Mouse (Mus musculus) liver, embryonic 14.5 days (tissue): ENCODE measurements around the gene Pdk2. TPM values are rescaled to one million over a fixed set of nuclear protein-coding genes. Genes with fewer than 3 reads are reported as not detected.

Experiments
- ATAC-seq: fragments of 200-750 bp; cut with Nextera tagmentation; 2 replicates; pipeline ENCODE4 v1.8.0; 2017; ENCODE audit warnings: moderate number of reproducible peaks, mild to moderate bottlenecking, moderate library complexity; ENCODE audit not compliant: insufficient read depth
- DNase-seq, 3 experiments: peaks; one replicate each; pipeline ENCODE4 v3.0.0-alpha.2; 2012 to 2013; ENCODE audit warnings: low read depth in 3 of 3, low spot score in 3 of 3
- H3K27ac ChIP-seq: fragments of 300-500 bp; sonication (generic); 2 replicates; pipeline ENCODE4 v1.5.1; 2014; ENCODE audit warnings: moderate library complexity, mild to moderate bottlenecking, control low read depth, inconsistent platforms
- H3K27me3 ChIP-seq: fragments of 300-500 bp; sonication (generic); 2 replicates; pipeline ENCODE4 v1.6.1; 2014; ENCODE audit warnings: mild to moderate bottlenecking, low read length, moderate library complexity; ENCODE audit not compliant: control insufficient read depth, insufficient read depth
- H3K36me3 ChIP-seq: fragments of 300-500 bp; sonication (generic); replicated peaks from 2 replicates; pipeline ENCODE4 v1.6.1; 2014; ENCODE audit warnings: low read depth; ENCODE audit not compliant: control insufficient read depth, insufficient read depth
- H3K4me1 ChIP-seq, 2 experiments: fragments of 200-500 bp in 1 of 2; fragments of 300-500 bp in 1 of 2; sonication (generic) in 1 of 2; replicated peaks; 2 replicates each; pipeline ENCODE4 v1.6.1; 2012 to 2014; ENCODE audit warnings: antibody characterized with exemption in 1 of 2, inconsistent platforms in 1 of 2, low read length in 1 of 2; ENCODE audit not compliant: control insufficient read depth in 2 of 2, insufficient read depth in 2 of 2
- H3K4me2 ChIP-seq: fragments of 300-500 bp; sonication (generic); 2 replicates; pipeline ENCODE4 v1.6.1; 2014; ENCODE audit warnings: low read depth, mild to moderate bottlenecking, control low read depth, moderate library complexity
- H3K4me3 ChIP-seq, 2 experiments: fragments of 200-500 bp in 1 of 2; fragments of 300-500 bp in 1 of 2; sonication (generic) in 1 of 2; 2 replicates each; pipeline ENCODE4 v1.5.1; 2012 to 2014; ENCODE audit warnings: low read depth in 2 of 2, low read length in 2 of 2, mild to moderate bottlenecking in 2 of 2, control low read depth in 1 of 2, inconsistent platforms in 1 of 2, moderate library complexity in 1 of 2; ENCODE audit not compliant: insufficient read depth in 1 of 2
- H3K9ac ChIP-seq: fragments of 300-500 bp; sonication (generic); replicated peaks from 2 replicates; pipeline ENCODE4 v1.6.1; 2014; ENCODE audit warnings: mild to moderate bottlenecking, control low read depth, moderate library complexity
- H3K9me3 ChIP-seq: fragments of 300-500 bp; sonication (generic); 2 replicates; pipeline ENCODE4 v1.6.1; 2016; ENCODE audit warnings: low read length, mixed read lengths; ENCODE audit not compliant: control insufficient read depth
- CTCF ChIP-seq: IDR thresholded peaks from 2 replicates; pipeline ENCODE4 v1.5.1; 2016; ENCODE audit warnings: antibody characterized with exemption, low read depth, control low read depth
- EP300 ChIP-seq: IDR thresholded peaks from 2 replicates; pipeline ENCODE4 v1.6.1; 2016; ENCODE audit warnings: antibody characterized with exemption, low read depth
- WGBS: fragments of 180-500 bp; shearing (Covaris S2); extraction: QIAGEN DNeasy Blood & Tissue Kit; methylation state at CpG from one replicate; pipeline ENCODE4 v1.1.7; 2014; ENCODE audit not compliant: insufficient replicate concordance; 5-methylcytosine and 5-hydroxymethylcytosine counted together
- polyA plus RNA-seq, 2 experiments: library from polyadenylated mRNA; depleted of rRNA in 1 of 2; stranded (reverse) in 1 of 2; unstranded in 1 of 2; fragments of >200 nt; fragmentation: Nextera tagmentation in 1 of 2; extraction: Ambion mirVana in 1 of 2; gene quantifications; 2 replicates each; pipeline versions ENCODE4 v1.2.1 to v1.2.3; 2012 to 2014

Pdk2 gene
- polyA plus RNA-seq, 2 experiments = 3.5 to 7.0 TPM

DNA sequence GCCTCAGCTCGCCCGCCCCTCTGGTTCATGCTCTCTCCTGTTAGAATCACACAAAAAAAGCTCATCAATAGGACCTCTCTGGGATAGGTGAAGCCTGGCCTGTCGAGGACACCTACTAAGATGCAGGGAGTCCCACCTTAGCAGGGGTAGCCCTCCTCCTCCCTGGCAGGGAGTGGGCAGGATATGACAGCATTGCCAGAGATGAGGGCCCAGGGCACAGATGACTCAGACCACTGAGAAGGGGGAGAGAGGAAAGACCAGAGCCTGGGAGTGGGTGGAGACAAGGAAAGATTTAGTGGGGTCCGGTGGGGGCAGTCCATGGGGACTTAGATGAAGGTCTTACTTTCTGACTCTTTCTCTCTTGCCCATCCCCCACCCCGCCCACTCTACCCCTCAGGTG, 45.1 kb upstream of the Pdk2 start:
- 30% methylated on average over 5 of the region's 5 CpGs for WGBS
- Histone ChIP-seq H3K27me3 (no peaks in the 10 kb centered on the region; the same call in 1 of the 2 replicates), H3K4me1 (peaks cover 0 to 9% of the 10 kb centered on the region in 2 experiments; a peak in 1 of 4 replicates), H3K27ac (no peak overlapping the region), H3K9me3 (no peaks in the 10 kb centered on the region), H3K4me2 (no peak overlapping the region), H3K4me3 (no peak overlapping the region), H3K9ac (no peak overlapping the region), H3K36me3 (no peaks in the 10 kb centered on the region)
- TF ChIP-seq EP300 (no peak), CTCF (no peak)
- ATAC-seq (no peak), DNase-seq (no peak)

GRCm38 (mm10) chr11:95085710-95086109, 44.6 kb upstream of the Pdk2 start:
- Histone ChIP-seq H3K9me3 (no peaks in the 10 kb centered on the region), H3K4me1 (peaks cover 0 to 9% of the 10 kb centered on the region in 2 experiments; a peak in 1 of 4 replicates), H3K4me2 (no peak overlapping the region), H3K4me3 (no peak overlapping the region), H3K27me3 (no peaks in the 10 kb centered on the region; the same call in 1 of the 2 replicates), H3K9ac (no peak overlapping the region), H3K27ac (no peak overlapping the region), H3K36me3 (no peaks in the 10 kb centered on the region)
- no peak for ATAC-seq
- no peak for DNase-seq
- 16% methylated on average over 5 of the region's 5 CpGs for WGBS
- TF ChIP-seq EP300 (no peak), CTCF (no peak)

GRCm38 (mm10) chr11:95084811-95085382, 43.7 kb upstream of the Pdk2 start:
- DNase-seq (no peak), ATAC-seq (no peak)
- no peak overlapping the region for H3K27ac ChIP-seq
- no peak overlapping the region for H3K9ac ChIP-seq
- H3K4me1 ChIP-seq = peaks cover 0 to 9% of the 10 kb centered on the region in 2 experiments; a peak in 1 of 4 replicates
- no peaks in the 10 kb centered on the region for H3K9me3 ChIP-seq
- TF ChIP-seq EP300 = no peak
- no peak for TF ChIP-seq CTCF
- no peaks in the 10 kb centered on the region; the same call in 1 of the 2 replicates for H3K27me3 ChIP-seq
- 28% methylated on average over 5 of the region's 5 CpGs for WGBS
- no peak overlapping the region for H3K4me3 ChIP-seq
- H3K36me3 ChIP-seq = no peaks in the 10 kb centered on the region
- H3K4me2 ChIP-seq = no peak overlapping the region

DNA sequence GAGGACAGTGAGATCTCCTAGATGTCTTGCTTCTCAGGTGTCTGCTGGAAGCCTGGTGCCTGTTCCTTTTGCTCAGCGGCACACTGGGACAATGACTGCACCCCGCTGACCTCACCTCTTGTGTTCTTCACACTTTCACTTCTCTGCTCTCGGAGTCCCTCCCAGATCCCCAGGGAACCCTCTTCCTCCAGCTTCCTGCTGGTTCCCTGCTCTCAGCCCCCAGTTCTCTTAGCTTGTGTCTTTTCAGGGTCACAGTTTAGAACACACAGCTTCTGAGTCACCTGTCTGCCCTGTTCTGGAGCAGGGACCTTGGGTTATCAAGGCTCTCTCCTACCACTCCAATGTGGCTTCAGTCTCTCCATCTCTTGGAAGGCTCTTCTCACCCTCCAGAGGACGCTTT, 43.0 kb upstream of the Pdk2 start:
- Histone ChIP-seq H3K4me2 (no peak overlapping the region), H3K27me3 (peaks cover 1% of the 10 kb centered on the region), H3K9me3 (no peaks in the 10 kb centered on the region), H3K27ac (no peak overlapping the region), H3K4me3 (no peak overlapping the region), H3K9ac (no peak overlapping the region), H3K4me1 (peaks cover 0 to 12% of the 10 kb centered on the region in 2 experiments; a peak in 1 of 4 replicates), H3K36me3 (no peaks in the 10 kb centered on the region)
- ATAC-seq (no peak), DNase-seq (no peak)
- WGBS = 25% methylated on average over 4 of the region's 4 CpGs
- TF ChIP-seq EP300 (no peak), CTCF (no peak)

GRCm38 (mm10) chr11:95082896-95083295, 41.7 kb upstream of the Pdk2 start:
- H3K36me3 ChIP-seq = no peaks in the 10 kb centered on the region
- no peak for ATAC-seq
- no peak for DNase-seq
- H3K9ac ChIP-seq = no peak overlapping the region
- no peak overlapping the region for H3K27ac ChIP-seq
- no peak overlapping the region for H3K4me3 ChIP-seq
- H3K9me3 ChIP-seq = no peaks in the 10 kb centered on the region
- TF ChIP-seq EP300 = no peak
- TF ChIP-seq CTCF = no peak
- 63% methylated on average over 7 of the region's 7 CpGs for WGBS
- H3K27me3 ChIP-seq = peaks cover 14% of the 10 kb centered on the region
- H3K4me2 ChIP-seq = no peak overlapping the region
- peaks cover 0 to 12% of the 10 kb centered on the region in 2 experiments; a peak in 1 of 4 replicates for H3K4me1 ChIP-seq
